Mouse (Mus musculus) liver, adult 2 months (tissue): ENCODE measurements around the gene Rnf43. TPM values are rescaled to one million over a fixed set of nuclear protein-coding genes. Genes with fewer than 3 reads are reported as not detected.

Source experiments
- DNase-seq: peaks from one replicate; pipeline ENCODE4 v3.0.0-alpha.2; 2011; ENCODE audit warnings: low read depth, low spot score; ENCODE audit errors: extremely low read depth
- H3K27ac ChIP-seq: fragments of 200-500 bp; replicated peaks from 2 replicates; pipeline ENCODE4 v1.5.1; 2012; ENCODE audit warnings: low read depth, mild to moderate bottlenecking, control low read depth, inconsistent platforms, low read length; ENCODE audit not compliant: insufficient read depth
- H3K27me3 ChIP-seq: fragments of 200-500 bp; 2 replicates; pipeline ENCODE4 v1.6.1; 2012; ENCODE audit warnings: mild to moderate bottlenecking, moderate library complexity, low read length, inconsistent platforms; ENCODE audit not compliant: control insufficient read depth, insufficient read depth
- H3K36me3 ChIP-seq: fragments of 200-500 bp; 2 replicates; pipeline ENCODE4 v1.6.1; 2012; ENCODE audit warnings: low read length, inconsistent platforms; ENCODE audit not compliant: control insufficient read depth, insufficient read depth
- H3K4me1 ChIP-seq: fragments of 200-500 bp; 2 replicates; pipeline ENCODE4 v1.6.1; 2011; ENCODE audit warnings: low read length; ENCODE audit not compliant: control insufficient read depth, insufficient read depth
- H3K4me3 ChIP-seq: fragments of 200-500 bp; 2 replicates; pipeline ENCODE4 v1.5.1; 2011; ENCODE audit warnings: low read depth, mild to moderate bottlenecking, control low read depth, low read length, moderate library complexity; ENCODE audit not compliant: insufficient read depth
- H3K79me2 ChIP-seq: fragments of 200-500 bp; 2 replicates; pipeline ENCODE4 v1.6.1; 2012; ENCODE audit warnings: inconsistent platforms, mild to moderate bottlenecking, low read length, moderate library complexity; ENCODE audit not compliant: control insufficient read depth, insufficient read depth
- H3K9ac ChIP-seq: fragments of 200-500 bp; 2 replicates; pipeline ENCODE4 v1.6.1; 2012; ENCODE audit warnings: low read depth, mild to moderate bottlenecking, control low read depth, inconsistent platforms, low read length
- CTCF ChIP-seq: fragments of 200-500 bp; IDR thresholded peaks from 2 replicates; pipeline ENCODE4 v1.5.1; 2011; ENCODE audit warnings: low read depth, low read length, control low read depth
- POLR2A ChIP-seq: fragments of 200-500 bp; IDR thresholded peaks from 2 replicates; pipeline ENCODE4 v1.6.1; 2011; ENCODE audit warnings: low read length, control low read depth; ENCODE audit not compliant: insufficient read depth; ENCODE audit errors: extremely low read depth
- WGBS: fragments of 180-500 bp; shearing (Covaris S2); methylation state at CpG from one replicate; pipeline ENCODE4 v1.1.7; 2018; 5-methylcytosine and 5-hydroxymethylcytosine counted together
- polyA plus RNA-seq: library from polyadenylated mRNA; depleted of rRNA; stranded (reverse); fragments of >200 nt; gene quantifications from 2 replicates; pipeline ENCODE4 v1.2.3, GENCODE M21; 2012
- total RNA-seq: library from RNA; depleted of rRNA; stranded (reverse); fragments of >200 nt; gene quantifications from 2 replicates; pipeline ENCODE4 v1.2.3, GENCODE M21; 2014

Gene Rnf43
- total and polyA plus RNA-seq, 2 experiments, result 14.1 to 19.5 TPM

DNA sequence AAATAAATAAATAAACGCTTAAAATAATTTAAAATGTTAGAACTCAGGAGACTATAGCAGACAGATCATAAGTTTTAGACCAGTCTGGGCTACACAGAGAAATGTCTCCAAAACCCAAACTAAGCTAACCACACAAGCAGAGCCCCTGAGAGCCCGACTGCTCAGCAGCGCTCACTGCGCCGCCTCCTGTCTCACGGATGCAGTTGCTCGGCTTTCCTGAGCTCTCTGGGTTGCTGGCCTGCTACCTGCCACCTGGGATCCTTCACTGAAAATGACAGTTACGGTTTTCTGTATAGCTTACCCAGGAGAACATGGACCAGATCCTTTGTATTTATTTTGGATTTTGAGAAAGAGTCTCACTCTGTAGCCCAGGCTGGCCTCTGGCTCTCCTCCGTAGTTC is 57.8 kb downstream of the Rnf43 start:
- Histone ChIP-seq H3K79me2 (peaks cover 16% of the 10 kb centered on the region; the same call in 1 of the 2 replicates), H3K36me3 (peaks cover 10% of the 10 kb centered on the region; the same call in 1 of the 2 replicates), H3K27ac (no peak overlapping the region), H3K27me3 (no peaks in the 10 kb centered on the region), H3K4me3 (no peak overlapping the region), H3K4me1 (no peaks in the 10 kb centered on the region), H3K9ac (no peak overlapping the region)
- TF ChIP-seq POLR2A (no peak), CTCF (0 out of 2 replicates have a peak, but pooled peaks have one; percentile 8)
- no peak for DNase-seq
- WGBS, result 85% methylated on average over 9 of the region's 9 CpGs

DNA sequence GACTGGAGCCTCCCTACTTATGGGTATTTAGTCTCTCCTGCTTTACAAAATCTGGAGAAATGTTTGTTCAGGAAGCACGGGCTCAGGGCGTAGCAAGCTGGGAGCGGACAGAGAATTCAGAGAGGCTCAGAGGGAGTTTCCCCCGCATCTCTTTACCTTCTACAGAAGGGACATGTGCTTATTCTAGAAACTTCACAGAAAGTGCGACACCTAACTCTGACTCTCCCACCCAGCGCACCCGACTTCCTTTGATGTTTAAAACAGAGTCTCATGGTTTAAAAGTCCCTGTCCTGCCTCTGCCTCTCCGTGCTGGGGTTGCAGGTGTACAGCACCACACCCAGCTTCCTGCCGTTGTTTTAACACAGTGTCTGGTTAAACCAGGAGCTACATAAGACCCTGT is 58.3 kb downstream of the Rnf43 start:
- H3K36me3 ChIP-seq, result peaks cover 10% of the 10 kb centered on the region; the same call in 1 of the 2 replicates
- no peak for DNase-seq
- H3K9ac ChIP-seq, result no peak overlapping the region
- no peaks in the 10 kb centered on the region for H3K4me1 ChIP-seq
- H3K27ac ChIP-seq, result no peak overlapping the region
- TF ChIP-seq CTCF (no peak), POLR2A (no peak)
- H3K4me3 ChIP-seq, result no peak overlapping the region
- peaks cover 11% of the 10 kb centered on the region; the same call in 1 of the 2 replicates for H3K79me2 ChIP-seq
- H3K27me3 ChIP-seq, result no peaks in the 10 kb centered on the region
- WGBS, result 87% methylated on average over 9 of the region's 9 CpGs

DNA sequence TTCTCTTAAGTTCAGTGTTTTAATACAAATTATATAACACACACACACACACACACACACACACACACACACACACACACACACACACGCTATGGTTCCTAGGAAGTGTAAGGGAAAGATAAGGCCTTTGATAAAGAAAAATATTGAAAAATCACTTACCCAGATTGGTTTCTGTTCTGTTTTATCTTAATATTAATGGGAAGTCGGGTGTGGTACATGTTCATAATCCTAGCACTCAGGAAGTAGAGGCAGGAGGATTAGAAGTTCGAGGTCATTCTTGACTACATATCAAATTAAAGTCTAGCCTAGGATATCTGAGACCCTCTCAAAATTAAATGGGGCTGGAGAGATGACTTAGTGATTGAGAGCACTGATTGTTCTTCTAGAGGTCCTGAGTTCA is 59.6 kb downstream of the Rnf43 start:
- no peak overlapping the region for H3K4me3 ChIP-seq
- no peak overlapping the region for H3K9ac ChIP-seq
- no peak for TF ChIP-seq CTCF
- TF ChIP-seq POLR2A, result no peak
- DNase-seq, result no peak
- peaks cover 10% of the 10 kb centered on the region; the same call in 1 of the 2 replicates for H3K36me3 ChIP-seq
- no peaks in the 10 kb centered on the region for H3K27me3 ChIP-seq
- peaks cover 8% of the 10 kb centered on the region; the same call in 1 of the 2 replicates for H3K79me2 ChIP-seq
- H3K27ac ChIP-seq, result no peak overlapping the region
- 78% methylated on average over 3 of the region's 3 CpGs for WGBS
- no peaks in the 10 kb centered on the region for H3K4me1 ChIP-seq

DNA sequence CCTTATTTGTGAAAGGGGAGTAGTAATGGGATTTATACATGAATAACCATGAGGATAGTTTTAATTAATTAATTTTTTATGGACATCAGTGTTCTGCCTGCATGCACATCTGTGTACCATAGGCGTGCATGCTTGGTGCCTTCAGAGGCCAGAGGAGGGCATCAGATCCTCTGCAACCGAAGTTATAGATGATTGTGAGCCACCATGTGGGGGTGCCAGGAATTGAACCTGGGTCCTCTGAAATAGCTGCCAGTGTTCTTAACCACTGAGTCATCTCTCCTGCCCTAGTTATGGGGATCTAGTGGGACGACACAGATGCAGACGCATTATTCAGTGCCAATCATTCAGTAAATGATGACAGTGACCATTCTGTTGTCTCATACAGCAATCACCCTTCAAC is 60.4 kb downstream of the Rnf43 start:
- H3K36me3 ChIP-seq, result peaks cover 12% of the 10 kb centered on the region; the same call in 1 of the 2 replicates
- H3K9ac ChIP-seq, result no peak overlapping the region
- no peak overlapping the region for H3K27ac ChIP-seq
- DNase-seq, result no peak
- no peaks in the 10 kb centered on the region for H3K27me3 ChIP-seq
- 80% methylated on average over 4 of the region's 4 CpGs for WGBS
- no peak overlapping the region for H3K4me3 ChIP-seq
- no peaks in the 10 kb centered on the region for H3K4me1 ChIP-seq
- TF ChIP-seq POLR2A (no peak), CTCF (0 out of 2 replicates have a peak, but pooled peaks have one; percentile 16)
- peaks cover 5% of the 10 kb centered on the region; the same call in 1 of the 2 replicates for H3K79me2 ChIP-seq

DNA sequence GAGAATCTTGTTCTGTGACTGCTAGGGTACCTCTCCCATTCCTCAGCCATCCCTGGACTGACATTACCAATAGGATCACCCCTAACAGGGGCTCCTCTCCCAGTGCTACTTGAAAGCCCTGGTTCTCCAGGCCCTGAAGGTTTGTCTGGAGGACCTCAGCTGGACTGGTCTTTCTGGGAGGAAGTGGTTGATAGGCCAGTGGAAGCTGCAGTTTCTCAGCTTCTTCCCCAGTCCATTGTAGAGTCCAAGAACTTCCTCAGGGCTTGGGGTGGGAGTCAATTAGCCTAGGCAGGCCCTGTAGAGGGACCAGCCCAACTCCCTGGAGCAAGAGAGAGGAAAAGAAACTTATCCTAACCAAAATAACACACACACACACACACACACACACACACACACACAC is 63.0 kb downstream of the Rnf43 start:
- DNase-seq, result no peak
- TF ChIP-seq CTCF, result no peak
- TF ChIP-seq POLR2A, result no peak
- H3K27ac ChIP-seq, result no peak overlapping the region
- no peak overlapping the region for H3K9ac ChIP-seq
- no peak overlapping the region for H3K4me3 ChIP-seq
- H3K27me3 ChIP-seq, result no peaks in the 10 kb centered on the region
- no peaks in the 10 kb centered on the region for H3K79me2 ChIP-seq
- H3K36me3 ChIP-seq, result peaks cover 6% of the 10 kb centered on the region; the same call in 1 of the 2 replicates
- H3K4me1 ChIP-seq, result no peaks in the 10 kb centered on the region

DNA sequence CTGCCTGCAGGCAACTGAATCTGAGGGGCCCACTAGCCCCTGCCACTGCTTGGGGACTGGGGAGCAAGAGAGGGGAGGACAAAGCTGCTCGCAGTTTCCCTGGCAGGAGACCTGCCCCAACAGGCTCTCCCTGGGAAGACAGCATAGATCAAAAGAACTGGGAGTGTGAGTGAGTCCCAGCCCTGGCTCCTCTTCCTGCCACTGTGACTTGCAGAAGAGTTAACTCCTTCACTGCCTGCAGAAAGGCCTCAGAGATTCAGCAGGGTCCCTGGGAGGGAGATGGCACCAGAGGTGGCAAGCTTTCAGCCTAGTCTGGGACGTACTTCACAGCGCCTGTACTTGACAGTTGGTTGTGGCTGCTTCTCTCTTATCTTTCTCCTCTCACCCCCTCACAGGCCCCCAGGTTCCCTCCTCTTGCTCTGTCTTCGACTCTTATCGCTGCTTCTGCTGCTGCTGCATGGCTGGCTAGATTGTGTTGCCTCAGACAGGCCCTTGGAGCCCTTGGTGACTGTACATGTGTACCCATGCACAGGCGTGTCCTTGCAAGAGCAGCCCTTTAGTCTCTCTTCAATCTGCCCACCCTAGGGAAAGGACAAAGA is 63.5 kb downstream of the Rnf43 start:
- Histone ChIP-seq H3K9ac (no peak overlapping the region; the same call in 1 of the 2 replicates), H3K4me1 (no peaks in the 10 kb centered on the region), H3K27ac (no peak overlapping the region), H3K27me3 (no peaks in the 10 kb centered on the region), H3K4me3 (no peak overlapping the region), H3K79me2 (no peaks in the 10 kb centered on the region), H3K36me3 (peaks cover 8% of the 10 kb centered on the region; the same call in 1 of the 2 replicates)
- no peak for DNase-seq
- TF ChIP-seq CTCF (no peak), POLR2A (no peak)
- WGBS, result 70% methylated on average over 6 of the region's 6 CpGs
